Mouse (Mus musculus) C2C12 (cell line): ENCODE results near the gene Fam222a.

Experiments
- CEBPB ChIP-seq: IDR thresholded peaks from one replicate; pipeline ENCODE4 v1.6.1; 2011; ENCODE audit warnings: low read depth, mild to moderate bottlenecking, control low read depth, moderate library complexity
- CTCF ChIP-seq: IDR thresholded peaks from one replicate; pipeline ENCODE4 v1.5.1; 2011; ENCODE audit not compliant: control insufficient read depth, insufficient read depth, insufficient read length
- MAX ChIP-seq: IDR thresholded peaks from one replicate; pipeline ENCODE4 v1.6.1; 2011; ENCODE audit warnings: mild to moderate bottlenecking, control low read depth
- USF1 ChIP-seq: IDR thresholded peaks from one replicate; pipeline ENCODE4 v1.6.1; 2011; ENCODE audit warnings: low read depth, mild to moderate bottlenecking, control low read depth, moderate library complexity

- TF ChIP-seq CTCF = no peak
- no peak for TF ChIP-seq MAX
- TF ChIP-seq CEBPB = no peak
- TF ChIP-seq USF1 = no peak
Observed at GRCm38 (mm10) chr5:114556109-114556508, 11.7 kb upstream of the Fam222a start.
